Mouse (Mus musculus) forebrain, embryonic 13.5 days (tissue): ENCODE measurements around the gene Marf1. TPM values are rescaled to one million over a fixed set of nuclear protein-coding genes. Genes with fewer than 3 reads are reported as not detected.

Source experiments
- microRNA counts: library from miRNA; unstranded; fragments of <30 nt; microRNA quantifications from one replicate; lab custom pipeline; 2016
- microRNA-seq: library from miRNA; unstranded; fragments of <30 nt; microRNA quantifications from one replicate; pipeline ENCODE4, GENCODE M21; 2016
- polyA plus RNA-seq: library from polyadenylated mRNA; unstranded; fragments of >200 nt; fragmentation: Nextera tagmentation; extraction: Ambion mirVana; gene quantifications from 2 replicates; pipeline ENCODE4 v1.2.1, GENCODE M21; 2015

Marf1 gene
- polyA plus RNA-seq, 1 experiment from 2014 or later = 17.1 TPM

MicroRNA genes within 50 kb of the gene (microRNA counts, 519-probe panel; counts per million panel counts)
- microRNA mmu-miR-484 (lab: Ali Mortazavi, UCI) = 3,930 counts per million, percentile 76 among the panel's probes with 10 or more counts

Small RNA genes lying within 50 kb of the gene (microRNA-seq; reads per million reads assigned to microRNA genes)
- gene Gm27671 = not detected
- gene Mir484 = 3,514 reads per million, percentile 87 among the genes with 10 or more reads in this experiment

Other genes starting within 250 kb of the Marf1 start
- gene 2900011O08Rik, start 176.7 kb downstream of the Marf1 start, polyA plus RNA-seq = 70.1 and 83.2 TPM in 2 replicates
- 0.71 and 0.74 TPM in 2 replicates for gene Ifitm7, start 176.5 kb downstream of the Marf1 start, polyA plus RNA-seq
- gene Nde1, start 76 bp downstream of the Marf1 start, polyA plus RNA-seq = 118 and 127 TPM in 2 replicates
- 0.05 and 0.18 TPM in 2 replicates for gene Myh11, start 128.0 kb upstream of the Marf1 start, polyA plus RNA-seq
- 205 and 209 TPM in 2 replicates for gene Fopnl, start 154.1 kb upstream of the Marf1 start, polyA plus RNA-seq
- 8.3 and 8.6 TPM in 2 replicates for gene Abcc1, start 198.2 kb upstream of the Marf1 start, polyA plus RNA-seq